Comparison of ENCODE assay signal across 8 mouse cellular contexts in the genomic region with DNA sequence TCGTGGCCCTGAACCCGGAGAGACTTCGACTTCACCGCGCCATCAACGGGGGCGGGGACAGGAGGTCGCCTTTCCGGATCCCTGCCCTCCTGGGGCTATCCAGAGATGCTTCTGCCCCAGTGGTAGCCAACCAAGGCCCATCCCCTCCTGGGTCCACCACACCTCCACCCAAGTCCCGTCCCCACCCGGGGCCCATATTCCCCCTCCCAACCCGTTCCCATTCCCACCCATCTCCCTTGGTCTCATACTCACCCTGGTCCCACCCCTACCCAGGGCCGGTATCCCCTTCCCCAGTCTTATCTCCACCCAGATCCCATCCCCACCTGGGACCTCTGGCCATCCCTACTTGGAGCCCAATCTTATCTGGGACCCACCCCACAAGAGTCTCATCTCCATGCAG. TPM values are rescaled to one million over a fixed set of nuclear protein-coding genes. Genes with fewer than 3 reads are reported as not detected.
DNase-seq lines count a peak whose midpoint lies in the region; ATAC-seq and TF ChIP-seq lines count a peak whose summit lies in the region.

No protein-coding gene starts in this region.

- H3K4me3 ChIP-seq in liver, adult 2 months (ENCODE audit: insufficient read depth, low read depth, low read length) = peak overlapping the region; percentile 58; the same call in 1 of the 2 replicates
- peak overlapping the region; percentile 39 for H3K4me3 ChIP-seq in embryonic facial prominence, embryonic 15.5 days (replicated peaks)
- peak overlapping the region; percentile 34 for H3K4me3 ChIP-seq in hindbrain, postnatal 0 days (ENCODE audit: low read length)
- peak overlapping the region; percentile 38 for H3K4me3 ChIP-seq in midbrain, embryonic 16.5 days (ENCODE audit: low read depth, low read length)

- DNase-seq in liver, adult 2 months (ENCODE audit: extremely low read depth, low read depth, low spot score) = no peak
- DNase-seq in liver = no peak
- DNase-seq in hindbrain, postnatal 0 days (ENCODE audit: low spot score) = no peak
- DNase-seq in cerebellum, adult 11-12 months = no peak
- no peak for DNase-seq in layer of hippocampus, postnatal 14 days (ENCODE audit: low spot score in 2 of 2)
- DNase-seq in urinary bladder, postnatal 25 days (ENCODE audit: low spot score) = no peak

- H3K79me2 ChIP-seq in liver, adult 2 months (ENCODE audit: control insufficient read depth, insufficient read depth, low read length) = no peaks in the 10 kb centered on the region

- TF ChIP-seq POLR2A in liver, adult 2 months (IDR thresholded peaks at IDR 0.05; ENCODE audit: extremely low read depth, insufficient read depth, low read length) = no peak

- no peak overlapping the region for H3K27ac ChIP-seq in liver, adult 2 months (replicated peaks; ENCODE audit: insufficient read depth, low read depth, low read length)
- H3K27ac ChIP-seq in embryonic facial prominence, embryonic 15.5 days (replicated peaks) = no peak overlapping the region
- H3K27ac ChIP-seq in hindbrain, postnatal 0 days = no peak overlapping the region
- H3K27ac ChIP-seq in midbrain, embryonic 16.5 days (ENCODE audit: low read length) = no peak overlapping the region

- no peaks in the 10 kb centered on the region for H3K27me3 ChIP-seq in liver, adult 2 months (ENCODE audit: control insufficient read depth, insufficient read depth, low read length)
- H3K27me3 ChIP-seq in embryonic facial prominence, embryonic 15.5 days = no peaks in the 10 kb centered on the region
- no peaks in the 10 kb centered on the region for H3K27me3 ChIP-seq in hindbrain, postnatal 0 days (ENCODE audit: insufficient read depth, low read length)
- 0 out of 2 replicates have a peak, but pooled peaks cover 2% of the 10 kb centered on the region for H3K27me3 ChIP-seq in midbrain, embryonic 16.5 days (ENCODE audit: control insufficient read depth, insufficient read depth, low read depth, low read length)

- peak overlapping the region; percentile 65 for H3K4me2 ChIP-seq in embryonic facial prominence, embryonic 15.5 days (replicated peaks)
- peak overlapping the region; percentile 63 for H3K4me2 ChIP-seq in hindbrain, postnatal 0 days (ENCODE audit: low read depth, low read length)
- H3K4me2 ChIP-seq in midbrain, embryonic 16.5 days (ENCODE audit: low read length) = peak overlapping the region; percentile 75

- H3K4me1 ChIP-seq in liver, adult 2 months (ENCODE audit: control insufficient read depth, insufficient read depth, low read length) = peaks cover 3% of the 10 kb centered on the region
- peaks cover 34% of the 10 kb centered on the region for H3K4me1 ChIP-seq in embryonic facial prominence, embryonic 15.5 days
- peaks cover 7% of the 10 kb centered on the region; the same call in 1 of the 2 replicates for H3K4me1 ChIP-seq in hindbrain, postnatal 0 days (ENCODE audit: insufficient read depth, low read length)
- H3K4me1 ChIP-seq in midbrain, embryonic 16.5 days (ENCODE audit: control insufficient read depth, insufficient read depth, low read length) = peaks cover 11% of the 10 kb centered on the region; the same call in 1 of the 2 replicates

- 4% methylated on average over 13 of the region's 13 CpGs for WGBS in liver, adult 2 months
- WGBS in embryonic facial prominence, embryonic 15.5 days = 6% methylated on average over 13 of the region's 13 CpGs
- WGBS in hindbrain, postnatal 0 days = 4% methylated on average over 13 of the region's 13 CpGs
- WGBS in midbrain, embryonic 16.5 days = under 1% methylated on average over 12 of the region's 13 CpGs

- no peak; the same call in 1 of the 2 replicates for ATAC-seq in embryonic facial prominence, embryonic 15.5 days (ENCODE audit: insufficient number of reproducible peaks, low FRiP score, low TSS enrichment, low read depth)
- peak; percentile 28 for ATAC-seq in hindbrain, postnatal 0 days
- peak; percentile 7; the same call in 1 of the 2 replicates for ATAC-seq in midbrain, embryonic 16.5 days

- H3K9ac ChIP-seq in liver, adult 2 months (ENCODE audit: low read depth, low read length) = peak overlapping the region; percentile 68
- H3K9ac ChIP-seq in embryonic facial prominence, embryonic 15.5 days = peak overlapping the region; percentile 2; the same call in 1 of the 2 replicates
- peak overlapping the region; percentile 35; the same call in 1 of the 2 replicates for H3K9ac ChIP-seq in hindbrain, postnatal 0 days (replicated peaks; ENCODE audit: low read length)
- peak overlapping the region; percentile 61 for H3K9ac ChIP-seq in midbrain, embryonic 16.5 days (ENCODE audit: low read depth, low read length)

- H3K9me3 ChIP-seq in embryonic facial prominence, embryonic 15.5 days (replicated peaks) = no peaks in the 10 kb centered on the region
- no peaks in the 10 kb centered on the region for H3K9me3 ChIP-seq in hindbrain, postnatal 0 days (ENCODE audit: low read length)
- H3K9me3 ChIP-seq in midbrain, embryonic 16.5 days (replicated peaks; ENCODE audit: control insufficient read depth, low read length, poor library complexity, severe bottlenecking) = no peaks in the 10 kb centered on the region

- H3K36me3 ChIP-seq in liver, adult 2 months (ENCODE audit: control insufficient read depth, insufficient read depth, low read length) = no peaks in the 10 kb centered on the region
- H3K36me3 ChIP-seq in embryonic facial prominence, embryonic 15.5 days = no peaks in the 10 kb centered on the region
- no peaks in the 10 kb centered on the region for H3K36me3 ChIP-seq in hindbrain, postnatal 0 days (ENCODE audit: insufficient read depth, low read length)
- no peaks in the 10 kb centered on the region for H3K36me3 ChIP-seq in midbrain, embryonic 16.5 days (ENCODE audit: control insufficient read depth, insufficient read depth, low read length)

- TF ChIP-seq CTCF in liver, adult 2 months (IDR thresholded peaks at IDR 0.05; ENCODE audit: low read depth, low read length) = no peak
- no peak for TF ChIP-seq CTCF in hindbrain, postnatal 0 days (IDR thresholded peaks at IDR 0.05; ENCODE audit: low read depth)

RNA-seq across cellular contexts. Expression of gene Pard6b, which starts 36.7 kb away (rescaled TPM):
- 1.7 and 3.4 TPM in 2 replicates for total RNA-seq in liver, adult 2 months (2014; rRNA removed)
- 5.3 and 5.9 TPM in 2 replicates for polyA plus RNA-seq in liver, adult 2 months (2012; rRNA removed)
- 3.6 and 4.1 TPM in 2 replicates for polyA plus RNA-seq in embryonic facial prominence, embryonic 15.5 days (2015; fragmentation: Nextera tagmentation; extraction: Ambion mirVana)
- 5.1 and 7.7 TPM in 2 replicates for total RNA-seq in hindbrain, postnatal 0 days (2014; rRNA removed)
- 3.7 and 4.5 TPM in 2 replicates for polyA plus RNA-seq in hindbrain, postnatal 0 days (2015; fragmentation: Nextera tagmentation; extraction: Ambion mirVana)
- polyA plus RNA-seq in midbrain, embryonic 16.5 days (2015; fragmentation: Nextera tagmentation; extraction: Ambion mirVana) = 6.8 and 7.3 TPM in 2 replicates
- total RNA-seq in layer of hippocampus, postnatal 14 days (2021) = 1 to 10 TPM; 3.4 to 5.3 TPM

Comparison
In these comparisons a context has a peak if more than half of its experiments do, and no peak if none do; other contexts are left out.
1. H3K9ac ChIP-seq: peak in every context shown above with its lines; median percentile 68 in liver, adult 2 months; 61 in midbrain, embryonic 16.5 days; 35 in hindbrain, postnatal 0 days; 2 in embryonic facial prominence, embryonic 15.5 days.